Mouse (Mus musculus) midbrain, embryonic 10.5 days (tissue): ENCODE results near the gene Erbb3. TPM values are rescaled to one million over a fixed set of nuclear protein-coding genes. Genes with fewer than 3 reads are reported as not detected.

Source experiments
- DNase-seq: peaks from one replicate; pipeline ENCODE4 v3.0.0-alpha.2; 2017; ENCODE audit warnings: low spot score
- H3K27ac ChIP-seq: fragments of 300-500 bp; sonication (generic); replicated peaks from 2 replicates; pipeline ENCODE4 v1.5.1; 2016; ENCODE audit warnings: mild to moderate bottlenecking
- H3K27me3 ChIP-seq: fragments of 300-500 bp; sonication (generic); 2 replicates; pipeline ENCODE4 v1.6.1; 2016; ENCODE audit warnings: low read depth, mild to moderate bottlenecking; ENCODE audit not compliant: poor library complexity, severe bottlenecking
- H3K36me3 ChIP-seq: fragments of 300-500 bp; sonication (generic); 2 replicates; pipeline ENCODE4 v1.6.1; 2016; ENCODE audit warnings: mild to moderate bottlenecking, moderate library complexity
- H3K4me1 ChIP-seq: fragments of 300-500 bp; sonication (generic); 2 replicates; pipeline ENCODE4 v1.6.1; 2016
- H3K4me3 ChIP-seq: fragments of 300-500 bp; sonication (generic); 2 replicates; pipeline ENCODE4 v1.5.1; 2016; ENCODE audit warnings: mild to moderate bottlenecking, moderate library complexity
- H3K9me3 ChIP-seq: fragments of 300-500 bp; sonication (generic); replicated peaks from 2 replicates; pipeline ENCODE4 v1.6.1; 2016; ENCODE audit warnings: mild to moderate bottlenecking
- WGBS: fragments of 180-500 bp; shearing (Covaris S2); methylation state at CpG from one replicate; pipeline ENCODE4 v1.1.7; 2016; 5-methylcytosine and 5-hydroxymethylcytosine counted together
- microRNA-seq: library from miRNA; unstranded; fragments of <30 nt; microRNA quantifications from one replicate; pipeline ENCODE4, GENCODE M21; 2017
- polyA plus RNA-seq: library from polyadenylated mRNA; unstranded; fragments of >200 nt; fragmentation: Nextera tagmentation; extraction: Ambion mirVana; gene quantifications from 2 replicates; pipeline ENCODE4 v1.2.1, GENCODE M21; 2016

Erbb3 gene
- polyA plus RNA-seq, 1 experiment from 2014 or later, result 1.4 TPM

GRCm38 (mm10) chr10:128526366-128527356 is 62.8 kb downstream of the Erbb3 start:
- Histone ChIP-seq H3K27ac (peak overlapping the region; percentile 82; the same call in 1 of the 2 replicates), H3K4me3 (peak overlapping the region; percentile 80), H3K9me3 (no peaks in the 10 kb centered on the region), H3K36me3 (peaks cover 8% of the 10 kb centered on the region; the same call in 1 of the 2 replicates), H3K4me1 (peaks cover 28% of the 10 kb centered on the region), H3K27me3 (peaks cover 74% of the 10 kb centered on the region)
- 34% methylated on average over 28 of the region's 28 CpGs for WGBS
- DNase-seq, result no peak

- under 1% methylated on average over 37 of the region's 37 CpGs for WGBS
- Histone ChIP-seq H3K27me3 (peaks cover 83% of the 10 kb centered on the region), H3K36me3 (peaks cover 12% of the 10 kb centered on the region), H3K9me3 (no peaks in the 10 kb centered on the region), H3K27ac (peak within 1 kb of the TSS; percentile 82), H3K4me1 (peaks cover 28% of the 10 kb centered on the region), H3K4me3 (peak within 1 kb of the TSS; percentile 80)
- DNase-seq, result peak; percentile 92
Measured at GRCm38 (mm10) chr10:128525671-128526308, 63.7 kb downstream of the Erbb3 start, which contains the start of gene Esyt1. TSS of gene Esyt1 (minus strand) at chr10:128525871.

DNA sequence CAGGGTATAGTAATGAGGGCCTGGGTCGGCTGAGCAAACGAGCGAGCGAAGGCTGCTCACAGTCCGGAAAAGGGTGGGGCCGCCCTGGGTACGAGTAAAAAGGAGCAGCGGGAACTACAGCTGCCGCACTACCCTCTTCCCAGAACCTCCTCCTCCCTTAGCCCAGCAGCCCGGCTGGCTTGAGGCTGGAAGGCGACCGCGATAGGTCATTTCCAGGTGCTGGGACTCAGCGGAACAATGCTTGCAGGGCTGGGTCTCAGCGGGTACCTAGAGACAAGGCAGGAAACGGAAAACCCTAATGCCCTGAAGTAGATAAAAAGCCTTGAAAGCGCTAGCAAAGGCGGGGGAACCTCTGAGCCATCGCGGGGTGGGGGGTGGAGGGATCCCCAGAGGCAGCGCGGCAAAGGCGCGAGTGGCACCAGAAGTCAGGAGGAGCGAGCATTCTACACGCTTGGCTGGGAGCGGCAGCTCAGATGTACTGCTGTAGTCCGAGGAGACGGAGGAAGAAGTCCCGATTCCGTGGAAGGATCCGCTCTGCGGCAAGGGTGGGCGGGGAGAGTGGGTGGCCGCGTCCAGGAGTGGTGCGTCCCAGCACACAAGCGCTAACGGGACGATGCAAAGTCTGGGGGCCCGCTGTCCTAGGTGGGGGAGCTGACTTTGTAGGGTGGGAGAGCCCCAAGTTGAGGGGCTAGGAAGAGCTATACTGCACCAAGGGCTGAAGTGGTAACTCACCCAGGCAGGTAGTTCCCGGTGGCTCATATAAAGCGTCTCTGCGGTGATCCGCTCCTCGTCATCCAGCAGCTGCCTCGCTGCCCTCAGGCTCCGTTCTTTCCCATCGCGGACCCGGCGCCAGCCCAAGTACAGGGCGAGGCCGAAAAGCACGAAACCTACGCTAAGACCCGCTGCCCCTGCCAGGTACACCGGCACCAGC is 64.5 kb downstream of the Erbb3 start:
- DNase-seq, result peak; percentile 74
- under 1% methylated on average over 58 of the region's 58 CpGs for WGBS
- H3K9me3 ChIP-seq, result no peaks in the 10 kb centered on the region
- peaks cover 28% of the 10 kb centered on the region for H3K4me1 ChIP-seq
- peaks cover 16% of the 10 kb centered on the region for H3K36me3 ChIP-seq
- peak overlapping the region; percentile 82 for H3K27ac ChIP-seq
- peaks cover 89% of the 10 kb centered on the region for H3K27me3 ChIP-seq
- peak overlapping the region; percentile 80 for H3K4me3 ChIP-seq

GRCm38 (mm10) chr10:128524111-128524731 is 65.2 kb downstream of the Erbb3 start:
- Histone ChIP-seq H3K4me1 (peaks cover 28% of the 10 kb centered on the region), H3K27me3 (peaks cover 91% of the 10 kb centered on the region), H3K4me3 (peak overlapping the region; percentile 80), H3K36me3 (peaks cover 22% of the 10 kb centered on the region), H3K27ac (peak overlapping the region; percentile 82), H3K9me3 (no peaks in the 10 kb centered on the region)
- WGBS, result 1% methylated on average over 11 of the region's 11 CpGs
- DNase-seq, result peak; percentile 32

DNA sequence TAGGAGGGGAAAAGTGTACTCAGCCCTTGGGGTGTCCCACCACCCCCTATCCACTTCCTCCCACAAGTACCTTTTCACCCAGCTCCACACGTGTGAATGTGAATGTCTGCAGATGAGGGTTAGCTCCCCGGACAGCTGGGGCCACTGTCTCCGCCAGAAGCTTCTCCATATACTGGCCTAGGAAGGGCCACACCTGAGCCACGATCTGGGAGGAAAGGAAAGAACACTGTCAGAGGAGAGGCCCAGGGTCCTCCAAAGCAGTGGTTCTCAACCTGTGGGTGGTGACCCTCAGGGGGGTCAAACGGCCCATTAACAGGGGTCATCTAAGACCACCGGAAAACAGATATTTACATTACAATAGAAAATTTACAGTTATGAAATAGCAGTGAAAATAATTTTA is 67.1 kb downstream of the Erbb3 start:
- Histone ChIP-seq H3K27me3 (peaks cover 93% of the 10 kb centered on the region), H3K9me3 (no peaks in the 10 kb centered on the region), H3K36me3 (peaks cover 32% of the 10 kb centered on the region), H3K27ac (no peak overlapping the region), H3K4me3 (no peak overlapping the region), H3K4me1 (peaks cover 29% of the 10 kb centered on the region)
- WGBS, result 77% methylated on average over 6 of the region's 6 CpGs
- no peak for DNase-seq

GRCm38 (mm10) chr10:128520591-128520990 is 68.9 kb downstream of the Erbb3 start:
- 87% methylated on average over 16 of the region's 16 CpGs for WGBS
- Histone ChIP-seq H3K27me3 (peaks cover 98% of the 10 kb centered on the region), H3K9me3 (no peaks in the 10 kb centered on the region), H3K36me3 (peaks cover 37% of the 10 kb centered on the region), H3K27ac (no peak overlapping the region), H3K4me3 (no peak overlapping the region), H3K4me1 (peaks cover 25% of the 10 kb centered on the region)
- DNase-seq, result no peak

DNA sequence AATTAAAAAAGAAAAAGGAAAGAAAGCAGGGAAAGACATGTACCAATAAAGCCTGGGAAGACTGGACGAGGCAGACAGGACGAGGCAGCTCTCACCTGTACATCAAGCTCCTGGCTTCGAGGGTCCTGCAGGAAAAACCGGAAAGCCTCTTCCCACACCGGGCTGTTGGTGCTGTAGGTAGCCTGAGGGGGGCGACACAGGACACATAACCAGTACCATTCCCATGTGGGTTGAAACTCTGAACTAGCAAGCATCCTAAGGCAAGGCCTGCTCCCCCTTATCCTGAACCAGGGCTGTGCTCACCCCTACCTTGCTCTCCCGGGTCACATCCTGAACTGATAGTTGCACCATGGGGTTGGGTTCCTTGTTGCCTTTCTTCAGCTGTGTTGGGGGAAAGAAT is 70.6 kb downstream of the Erbb3 start:
- 72% methylated on average over 7 of the region's 7 CpGs for WGBS
- H3K27ac ChIP-seq, result no peak overlapping the region

More for the DNA sequence above, 70.6 kb downstream of the Erbb3 start:
- no peaks in the 10 kb centered on the region for H3K9me3 ChIP-seq
- no peak overlapping the region for H3K4me3 ChIP-seq
- H3K4me1 ChIP-seq, result peaks cover 8% of the 10 kb centered on the region; the same call in 1 of the 2 replicates
- H3K27me3 ChIP-seq, result peaks cover 89% of the 10 kb centered on the region
- no peak for DNase-seq
- H3K36me3 ChIP-seq, result peaks cover 45% of the 10 kb centered on the region

Small RNA genes within 50 kb of the gene (microRNA-seq; reads per million reads assigned to microRNA genes)
- gene Gm47275, result not detected
- not detected for gene Mir6917

Other genes starting within 250 kb of the Erbb3 start
- 13.2 and 18.8 TPM in 2 replicates for gene Coq10a, start 220.7 kb downstream of the Erbb3 start, polyA plus RNA-seq
- gene Ankrd52, start 212.5 kb downstream of the Erbb3 start, polyA plus RNA-seq, result 9.0 and 9.2 TPM in 2 replicates
- gene Slc39a5, start 188.4 kb downstream of the Erbb3 start, polyA plus RNA-seq, result 0.06 and 0.19 TPM in 2 replicates
- 149 and 151 TPM in 2 replicates for gene Nabp2, start 178.2 kb downstream of the Erbb3 start, polyA plus RNA-seq
- gene Rnf41, start 178.0 kb downstream of the Erbb3 start, polyA plus RNA-seq, result 42.0 and 49.2 TPM in 2 replicates
- 75.2 and 110 TPM in 2 replicates for gene Smarcc2, start 130.4 kb downstream of the Erbb3 start, polyA plus RNA-seq
- gene Myl6, start 95.5 kb downstream of the Erbb3 start, polyA plus RNA-seq, result 833 and 890 TPM in 2 replicates
- 1.8 and 2.9 TPM in 2 replicates for gene Myl6b, start 91.0 kb downstream of the Erbb3 start, polyA plus RNA-seq
- gene Esyt1, start 63.8 kb downstream of the Erbb3 start, polyA plus RNA-seq, result 17.2 and 23.6 TPM in 2 replicates
- 15.4 and 19.5 TPM in 2 replicates for gene Zc3h10, start 41.9 kb downstream of the Erbb3 start, polyA plus RNA-seq
- gene Rpl41, start 40.3 kb downstream of the Erbb3 start, polyA plus RNA-seq, result 2,872 and 3,266 TPM in 2 replicates
- 231 and 262 TPM in 2 replicates for gene Pa2g4, start 23.7 kb downstream of the Erbb3 start, polyA plus RNA-seq
- gene Rps26, start 37.1 kb upstream of the Erbb3 start, polyA plus RNA-seq, result 460 and 529 TPM in 2 replicates
- gene Ikzf4, start 56.3 kb upstream of the Erbb3 start, polyA plus RNA-seq, result 2.8 and 3.6 TPM in 2 replicates
- gene Suox, start 84.4 kb upstream of the Erbb3 start, polyA plus RNA-seq, result 13.9 and 14.9 TPM in 2 replicates
- 73.3 and 86.3 TPM in 2 replicates for gene Rab5b, start 106.6 kb upstream of the Erbb3 start, polyA plus RNA-seq
- gene Pmel, start 114.5 kb upstream of the Erbb3 start, polyA plus RNA-seq, result 3.9 and 6.7 TPM in 2 replicates
- 107 and 110 TPM in 2 replicates for gene Cdk2, start 115.4 kb upstream of the Erbb3 start, polyA plus RNA-seq
- 3.7 and 4.7 TPM in 2 replicates for gene Dgka, start 155.2 kb upstream of the Erbb3 start, polyA plus RNA-seq
- gene Pym1, start 158.2 kb upstream of the Erbb3 start, polyA plus RNA-seq, result 56.6 and 59.1 TPM in 2 replicates
- gene Mmp19, start 201.3 kb upstream of the Erbb3 start, polyA plus RNA-seq, result 0.44 and 0.66 TPM in 2 replicates
- gene Dnajc14, start 214.4 kb upstream of the Erbb3 start, polyA plus RNA-seq, result 50.7 and 57.8 TPM in 2 replicates
- gene Tmem198b, start 214.7 kb upstream of the Erbb3 start, polyA plus RNA-seq, result 22.1 and 24.3 TPM in 2 replicates
- 260 and 264 TPM in 2 replicates for gene Sarnp, start 227.7 kb upstream of the Erbb3 start, polyA plus RNA-seq
- gene Ormdl2, start 232.0 kb upstream of the Erbb3 start, polyA plus RNA-seq, result 82.0 and 100 TPM in 2 replicates